Comparison of ENCODE assay signal across 11 mouse cellular contexts in the genomic region with DNA sequence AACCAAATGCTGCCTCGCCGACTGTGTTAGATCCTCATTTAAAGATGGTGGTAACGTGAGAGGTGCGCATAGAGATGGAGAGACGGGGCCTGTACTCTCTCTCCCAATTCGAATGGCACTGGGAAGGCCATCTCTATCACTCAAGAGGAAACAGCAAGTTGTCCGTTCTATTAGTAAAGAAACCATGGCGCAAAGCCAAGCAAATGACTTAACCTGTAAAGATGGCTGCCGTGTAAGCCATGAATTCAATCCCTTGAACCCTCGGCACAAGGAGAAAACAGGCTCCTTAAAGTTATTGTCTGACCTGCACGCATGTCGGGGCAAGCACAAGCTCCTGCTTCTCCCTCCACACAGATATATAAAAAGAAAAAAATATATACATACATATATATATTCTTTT. TPM values are rescaled to one million over a fixed set of nuclear protein-coding genes. Genes with fewer than 3 reads are reported as not detected.
DNase-seq lines count a peak whose midpoint lies in the region; ATAC-seq lines count a peak whose summit lies in the region.
"Had no signal": no experiment of that assay in that cellular context is flagged by ENCODE, and none has a peak within 500 bp of the region (broad histone marks: within the 10 kb centered on the region; RNA-seq: fewer than 3 reads in every experiment).

No protein-coding gene starts in this region.

- no peak for DNase-seq in kidney, adult 8-10 months
- DNase-seq in embryonic facial prominence, embryonic 11.5 days (ENCODE audit: low spot score): no peak
- no peak for DNase-seq in urinary bladder, adult 2 months (ENCODE audit: low spot score)
- no peak for DNase-seq in cerebellum, postnatal 25 days
- no peak for DNase-seq in adrenal gland, adult 8-10 months
- DNase-seq: layer of hippocampus, adult 9-11 months; lung, postnatal 10 days had no signal

- ATAC-seq in kidney, embryonic 15.5 days (replicated peaks; ENCODE audit: low FRiP score): no peak
- no peak for ATAC-seq in embryonic facial prominence, embryonic 11.5 days (replicated peaks; ENCODE audit: insufficient number of reproducible peaks, low FRiP score, low TSS enrichment, low read depth)
- no peak for ATAC-seq in forebrain, embryonic 12.5 days (ENCODE audit: low FRiP score)
- ATAC-seq in limb, embryonic 12.5 days (ENCODE audit: insufficient number of reproducible peaks, insufficient read depth, low FRiP score, low TSS enrichment, low read depth): no peak

- WGBS in kidney, embryonic 15.5 days: 21% methylated on average over 12 of the region's 12 CpGs
- WGBS in embryonic facial prominence, embryonic 11.5 days: 54% methylated on average over 12 of the region's 12 CpGs
- 65% methylated on average over 12 of the region's 12 CpGs for WGBS in forebrain, embryonic 12.5 days
- 6% methylated on average over 12 of the region's 12 CpGs for WGBS in limb, embryonic 12.5 days

- peak overlapping the region; percentile 19; the same call in 1 of the 2 replicates for H3K9ac ChIP-seq in kidney, embryonic 15.5 days
- no peak overlapping the region for H3K9ac ChIP-seq in embryonic facial prominence, embryonic 11.5 days (replicated peaks; ENCODE audit: low read length)
- 0 out of 2 replicates have a peak overlapping the region, but pooled peaks have one; percentile 60 for H3K9ac ChIP-seq in forebrain, embryonic 12.5 days
- H3K9ac ChIP-seq in limb, embryonic 12.5 days (replicated peaks): 0 out of 2 replicates have a peak overlapping the region, but pooled peaks have one; percentile 60

- H3K9me3 ChIP-seq in kidney, embryonic 15.5 days (replicated peaks): no peaks in the 10 kb centered on the region
- no peaks in the 10 kb centered on the region for H3K9me3 ChIP-seq in embryonic facial prominence, embryonic 11.5 days (replicated peaks; ENCODE audit: control insufficient read depth, low read length)
- no peaks in the 10 kb centered on the region for H3K9me3 ChIP-seq in forebrain, embryonic 12.5 days
- no peaks in the 10 kb centered on the region for H3K9me3 ChIP-seq in limb, embryonic 12.5 days

- H3K4me1 ChIP-seq in kidney, embryonic 15.5 days: peaks cover 100% of the 10 kb centered on the region
- peaks cover 20% of the 10 kb centered on the region for H3K4me1 ChIP-seq in embryonic facial prominence, embryonic 11.5 days (ENCODE audit: control insufficient read depth, insufficient read depth, low read length)
- H3K4me1 ChIP-seq in forebrain, embryonic 12.5 days: peaks cover 62% of the 10 kb centered on the region
- peaks cover 95% of the 10 kb centered on the region for H3K4me1 ChIP-seq in limb, embryonic 12.5 days (replicated peaks)

- peak overlapping the region; percentile 50 for H3K4me2 ChIP-seq in kidney, embryonic 15.5 days
- no peak overlapping the region for H3K4me2 ChIP-seq in embryonic facial prominence, embryonic 11.5 days (ENCODE audit: low read depth, low read length)
- H3K4me2 ChIP-seq in forebrain, embryonic 12.5 days: peak overlapping the region; percentile 35; the same call in 1 of the 2 replicates
- peak overlapping the region; percentile 61 for H3K4me2 ChIP-seq in limb, embryonic 12.5 days

- H3K36me3 ChIP-seq in kidney, embryonic 15.5 days: no peaks in the 10 kb centered on the region
- H3K36me3 ChIP-seq in embryonic facial prominence, embryonic 11.5 days (replicated peaks; ENCODE audit: control insufficient read depth, insufficient read depth, low read depth, low read length): no peaks in the 10 kb centered on the region
- no peaks in the 10 kb centered on the region for H3K36me3 ChIP-seq in forebrain, embryonic 12.5 days (replicated peaks)
- H3K36me3 ChIP-seq in limb, embryonic 12.5 days: no peaks in the 10 kb centered on the region

- H3K27me3 ChIP-seq in kidney, embryonic 15.5 days: no peaks in the 10 kb centered on the region
- no peaks in the 10 kb centered on the region for H3K27me3 ChIP-seq in embryonic facial prominence, embryonic 11.5 days (ENCODE audit: control insufficient read depth, insufficient read depth, low read length)
- no peaks in the 10 kb centered on the region for H3K27me3 ChIP-seq in forebrain, embryonic 12.5 days
- H3K27me3 ChIP-seq in limb, embryonic 12.5 days: no peaks in the 10 kb centered on the region

- peak overlapping the region; percentile 98 for H3K27ac ChIP-seq in kidney, embryonic 15.5 days
- H3K27ac ChIP-seq in embryonic facial prominence, embryonic 11.5 days (replicated peaks; ENCODE audit: low read depth, low read length): peak overlapping the region; percentile 98
- peak overlapping the region; percentile 90 for H3K27ac ChIP-seq in forebrain, embryonic 12.5 days
- H3K27ac ChIP-seq in limb, embryonic 12.5 days: peak overlapping the region; percentile 99

- peak overlapping the region; percentile 18 for H3K4me3 ChIP-seq in kidney, embryonic 15.5 days (replicated peaks)
- no peak overlapping the region for H3K4me3 ChIP-seq in embryonic facial prominence, embryonic 11.5 days (ENCODE audit: low read depth, low read length)
- H3K4me3 ChIP-seq in forebrain, embryonic 12.5 days (replicated peaks): no peak overlapping the region
- H3K4me3 ChIP-seq in limb, embryonic 12.5 days (replicated peaks): peak overlapping the region; percentile 27

RNA-seq across cellular contexts. Expression of a gene that starts 11.5 kb away (rescaled TPM):
- polyA plus RNA-seq in kidney, embryonic 15.5 days (2015; fragmentation: Nextera tagmentation; extraction: Ambion mirVana): 120 and 138 TPM in 2 replicates
- polyA plus RNA-seq in embryonic facial prominence, embryonic 11.5 days (2014; fragmentation: Nextera tagmentation; extraction: Ambion mirVana): 25.7 and 34.5 TPM in 2 replicates
- 55.3 and 56.4 TPM in 2 replicates for polyA plus RNA-seq in forebrain, embryonic 12.5 days (2016; fragmentation: Nextera tagmentation; extraction: Ambion mirVana)
- 156 and 165 TPM in 2 replicates for polyA plus RNA-seq in limb, embryonic 12.5 days (2016; fragmentation: Nextera tagmentation; extraction: Ambion mirVana)
- polyA plus RNA-seq in urinary bladder, adult 2 months (2012; rRNA removed): 14.9 and 21.1 TPM in 2 replicates
- total RNA-seq in adrenal gland, adult 8-10 months (2022): 10 to 100 TPM in 2 of 4 experiments, 1 to 10 TPM in 2; 8.7 to 11.2 (median 9.9) TPM
- total RNA-seq: neutrophil, adult 5-6 weeks had no signal

RNA-seq across cellular contexts. Expression of a gene that starts 28.0 kb away (rescaled TPM):
- polyA plus RNA-seq in kidney, embryonic 15.5 days (2015; fragmentation: Nextera tagmentation; extraction: Ambion mirVana): 36.9 and 42.4 TPM in 2 replicates
- polyA plus RNA-seq in embryonic facial prominence, embryonic 11.5 days (2014; fragmentation: Nextera tagmentation; extraction: Ambion mirVana): 17.7 and 22.5 TPM in 2 replicates
- 39.0 and 42.5 TPM in 2 replicates for polyA plus RNA-seq in forebrain, embryonic 12.5 days (2016; fragmentation: Nextera tagmentation; extraction: Ambion mirVana)
- polyA plus RNA-seq in limb, embryonic 12.5 days (2016; fragmentation: Nextera tagmentation; extraction: Ambion mirVana): 27.2 and 27.6 TPM in 2 replicates
- polyA plus RNA-seq in urinary bladder, adult 2 months (2012; rRNA removed): 16.5 and 21.6 TPM in 2 replicates
- 10 to 100 TPM; 42.3 to 59.8 (median 53.2) TPM for total RNA-seq in adrenal gland, adult 8-10 months (2022)

RNA-seq across cellular contexts. Expression of a gene that starts 28.2 kb away (rescaled TPM):
- polyA plus RNA-seq in kidney, embryonic 15.5 days (2015; fragmentation: Nextera tagmentation; extraction: Ambion mirVana): 108 and 124 TPM in 2 replicates
- polyA plus RNA-seq in embryonic facial prominence, embryonic 11.5 days (2014; fragmentation: Nextera tagmentation; extraction: Ambion mirVana): 114 and 117 TPM in 2 replicates
- 76.6 and 102 TPM in 2 replicates for polyA plus RNA-seq in forebrain, embryonic 12.5 days (2016; fragmentation: Nextera tagmentation; extraction: Ambion mirVana)
- polyA plus RNA-seq in limb, embryonic 12.5 days (2016; fragmentation: Nextera tagmentation; extraction: Ambion mirVana): 99.5 and 112 TPM in 2 replicates
- 49.8 and 54.6 TPM in 2 replicates for polyA plus RNA-seq in urinary bladder, adult 2 months (2012; rRNA removed)
- total RNA-seq in adrenal gland, adult 8-10 months (2022): 100 to 1,000 TPM in 2 of 4 experiments, 10 to 100 TPM in 2; 91.8 to 122 (median 104) TPM

RNA-seq across cellular contexts. Expression of a gene that starts 32.3 kb away (rescaled TPM):
- polyA plus RNA-seq in kidney, embryonic 15.5 days (2015; fragmentation: Nextera tagmentation; extraction: Ambion mirVana): 55.5 and 59.2 TPM in 2 replicates
- 27.9 and 28.1 TPM in 2 replicates for polyA plus RNA-seq in embryonic facial prominence, embryonic 11.5 days (2014; fragmentation: Nextera tagmentation; extraction: Ambion mirVana)
- 46.5 and 47.8 TPM in 2 replicates for polyA plus RNA-seq in forebrain, embryonic 12.5 days (2016; fragmentation: Nextera tagmentation; extraction: Ambion mirVana)
- polyA plus RNA-seq in limb, embryonic 12.5 days (2016; fragmentation: Nextera tagmentation; extraction: Ambion mirVana): 56.1 and 60.1 TPM in 2 replicates
- 23.5 and 29.9 TPM in 2 replicates for polyA plus RNA-seq in urinary bladder, adult 2 months (2012; rRNA removed)
- 10 to 100 TPM; 42.0 to 53.5 (median 47.2) TPM for total RNA-seq in adrenal gland, adult 8-10 months (2022)

RNA-seq across cellular contexts. Expression of a gene that starts 56.4 kb away (rescaled TPM):
- 63.9 and 65.4 TPM in 2 replicates for polyA plus RNA-seq in kidney, embryonic 15.5 days (2015; fragmentation: Nextera tagmentation; extraction: Ambion mirVana)
- 54.0 and 61.6 TPM in 2 replicates for polyA plus RNA-seq in embryonic facial prominence, embryonic 11.5 days (2014; fragmentation: Nextera tagmentation; extraction: Ambion mirVana)
- 54.4 and 57.6 TPM in 2 replicates for polyA plus RNA-seq in forebrain, embryonic 12.5 days (2016; fragmentation: Nextera tagmentation; extraction: Ambion mirVana)
- 68.8 and 70.0 TPM in 2 replicates for polyA plus RNA-seq in limb, embryonic 12.5 days (2016; fragmentation: Nextera tagmentation; extraction: Ambion mirVana)
- polyA plus RNA-seq in urinary bladder, adult 2 months (2012; rRNA removed): 37.1 and 44.6 TPM in 2 replicates
- 10 to 100 TPM; 24.9 to 31.8 (median 30.6) TPM for total RNA-seq in adrenal gland, adult 8-10 months (2022)

Comparison
In these comparisons a context has a peak if more than half of its experiments do, and no peak if none do; other contexts are left out.
1. H3K4me3 ChIP-seq: peak in kidney, embryonic 15.5 days (single experiment) and limb, embryonic 12.5 days (single experiment); none in embryonic facial prominence, embryonic 11.5 days (single experiment) and forebrain, embryonic 12.5 days (single experiment).
2. Peak in every context shown above with its lines, with median percentiles within 50 percentile points of each other: H3K27ac ChIP-seq.